Mouse (Mus musculus): ENCODE measurements around the gene Zfp853. TPM values are rescaled to one million over a fixed set of nuclear protein-coding genes. Genes with fewer than 3 reads are reported as not detected.

Zfp853 gene
- polyA plus RNA-seq, 1 experiment from 2014 or later = 0.05 TPM

DNA sequence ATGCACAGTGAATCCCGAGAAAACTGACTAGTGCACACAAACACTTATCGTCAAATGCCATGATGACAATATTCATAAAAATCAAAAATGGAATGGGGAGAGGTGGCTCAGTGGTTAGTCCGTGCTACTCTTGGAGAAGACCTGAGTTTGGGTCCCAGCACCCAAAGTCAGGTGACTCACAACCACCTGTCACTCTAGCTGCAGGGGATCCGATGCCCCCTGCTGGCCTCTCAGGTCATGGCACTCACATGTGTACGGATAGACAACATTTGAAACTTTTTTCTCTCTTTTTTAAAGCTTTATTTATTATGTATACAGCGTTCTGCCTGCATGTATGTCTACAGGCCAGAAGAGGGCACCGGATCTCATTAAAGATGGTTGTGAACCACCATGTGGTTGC is 5.0 kb upstream of the Zfp853 start:
- Histone ChIP-seq H3K27me3 (ENCODE audit: control insufficient read depth, insufficient read depth, low read depth, low read length) (peaks cover 13% of the 10 kb centered on the region), H3K27ac (ENCODE audit: low read length) (no peak overlapping the region), H3K9ac (ENCODE audit: low read length) (no peak overlapping the region), H3K4me2 (ENCODE audit: low read depth, low read length) (no peak overlapping the region), H3K4me3 (ENCODE audit: low read length) (no peak overlapping the region), H3K9me3 (ENCODE audit: control insufficient read depth, low read length) (no peaks in the 10 kb centered on the region), H3K36me3 (ENCODE audit: control insufficient read depth, insufficient read depth, low read length) (peaks cover 25% of the 10 kb centered on the region), H3K4me1 (replicated peaks; ENCODE audit: control insufficient read depth, insufficient read depth, low read length) (peaks cover 17% of the 10 kb centered on the region)
- WGBS = 76% methylated on average over 7 of the region's 7 CpGs
- no peak for ATAC-seq (ENCODE audit: low read depth)

DNA sequence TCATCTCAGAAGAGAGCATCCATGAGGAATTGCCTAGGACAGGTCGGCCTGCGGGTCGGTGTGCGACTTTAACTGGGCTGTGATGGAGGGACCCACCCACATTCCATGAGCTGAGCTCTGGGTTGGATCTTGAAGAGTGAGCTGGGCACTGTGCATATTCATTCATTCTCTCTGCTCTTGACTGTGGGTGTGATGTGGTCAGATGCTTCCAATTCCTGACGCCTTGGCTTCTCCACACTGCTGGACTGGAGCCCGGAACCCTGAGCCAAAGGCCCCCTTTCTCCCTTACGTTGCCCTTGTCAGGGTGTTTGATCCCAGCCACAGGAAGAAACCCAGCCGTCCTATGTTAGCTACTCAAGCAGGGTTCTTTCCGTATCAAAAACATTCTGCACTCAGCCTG is 4.6 kb upstream of the Zfp853 start:
- no peak overlapping the region for H3K4me2 ChIP-seq (ENCODE audit: low read depth, low read length)
- H3K9me3 ChIP-seq (ENCODE audit: control insufficient read depth, low read length) = no peaks in the 10 kb centered on the region
- H3K36me3 ChIP-seq (ENCODE audit: control insufficient read depth, insufficient read depth, low read length) = peaks cover 23% of the 10 kb centered on the region
- no peak overlapping the region for H3K4me3 ChIP-seq (ENCODE audit: low read length)
- peak; percentile 77 for ATAC-seq (ENCODE audit: low read depth)
- H3K27ac ChIP-seq (ENCODE audit: low read length) = no peak overlapping the region
- peaks cover 17% of the 10 kb centered on the region for H3K27me3 ChIP-seq (ENCODE audit: control insufficient read depth, insufficient read depth, low read depth, low read length)
- 64% methylated on average over 9 of the region's 9 CpGs for WGBS
- H3K9ac ChIP-seq (ENCODE audit: low read length) = no peak overlapping the region
- peaks cover 21% of the 10 kb centered on the region for H3K4me1 ChIP-seq (replicated peaks; ENCODE audit: control insufficient read depth, insufficient read depth, low read length)

DNA sequence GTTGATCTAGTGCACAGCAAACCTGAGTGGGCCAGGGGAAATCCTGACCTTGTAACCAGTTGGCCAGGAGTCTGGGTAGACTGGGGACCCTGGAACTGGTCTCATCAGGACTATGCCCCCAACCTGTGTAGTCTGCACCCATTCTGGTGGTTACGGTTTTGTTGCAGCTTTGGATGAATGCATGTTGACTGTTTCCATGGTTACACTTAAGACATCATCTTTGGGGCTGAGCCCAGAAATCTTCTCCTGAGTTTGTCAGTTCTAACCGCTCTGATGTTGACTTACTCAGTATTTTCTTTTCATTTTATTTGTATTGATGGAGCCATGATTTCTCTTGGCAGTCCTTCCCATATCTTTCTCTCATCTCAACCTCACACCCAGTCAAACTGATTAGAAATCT is 1.9 kb upstream of the Zfp853 start:
- no peak for ATAC-seq (ENCODE audit: low read depth)
- no peak overlapping the region for H3K27ac ChIP-seq (ENCODE audit: low read length)
- H3K4me3 ChIP-seq (ENCODE audit: low read length) = no peak overlapping the region
- H3K27me3 ChIP-seq (ENCODE audit: control insufficient read depth, insufficient read depth, low read depth, low read length) = peaks cover 37% of the 10 kb centered on the region
- H3K4me1 ChIP-seq (replicated peaks; ENCODE audit: control insufficient read depth, insufficient read depth, low read length) = peaks cover 23% of the 10 kb centered on the region
- H3K4me2 ChIP-seq (ENCODE audit: low read depth, low read length) = no peak overlapping the region
- H3K9me3 ChIP-seq (ENCODE audit: control insufficient read depth, low read length) = no peaks in the 10 kb centered on the region
- 81% methylated on average over 2 of the region's 2 CpGs for WGBS
- H3K36me3 ChIP-seq (ENCODE audit: control insufficient read depth, insufficient read depth, low read length) = peaks cover 10% of the 10 kb centered on the region
- no peak overlapping the region for H3K9ac ChIP-seq (ENCODE audit: low read length)

DNA sequence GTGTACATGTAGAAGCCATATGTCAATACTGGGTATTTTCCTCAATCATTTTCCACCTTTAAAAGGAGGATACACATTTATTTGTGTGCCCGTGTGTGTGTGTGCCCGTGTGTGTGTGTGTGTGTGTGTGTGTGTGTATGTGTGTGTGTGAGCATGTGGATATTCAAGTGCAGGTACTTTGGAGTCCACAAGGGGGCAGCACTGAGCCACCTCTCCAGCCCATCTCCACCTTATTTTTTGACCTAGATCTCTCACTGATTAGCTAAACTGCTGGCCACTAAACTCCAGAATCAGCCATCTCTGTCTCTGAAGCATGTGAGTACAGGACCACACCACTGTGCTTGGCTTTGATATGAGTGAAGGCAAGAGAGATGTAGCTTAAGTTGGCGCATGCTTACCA is 1.4 kb upstream of the Zfp853 start:
- Histone ChIP-seq H3K4me2 (ENCODE audit: low read depth, low read length) (no peak overlapping the region), H3K4me3 (ENCODE audit: low read length) (no peak overlapping the region), H3K4me1 (replicated peaks; ENCODE audit: control insufficient read depth, insufficient read depth, low read length) (peaks cover 23% of the 10 kb centered on the region), H3K9me3 (ENCODE audit: control insufficient read depth, low read length) (no peaks in the 10 kb centered on the region), H3K27ac (ENCODE audit: low read length) (no peak overlapping the region), H3K27me3 (ENCODE audit: control insufficient read depth, insufficient read depth, low read depth, low read length) (peaks cover 40% of the 10 kb centered on the region), H3K36me3 (ENCODE audit: control insufficient read depth, insufficient read depth, low read length) (peaks cover 5% of the 10 kb centered on the region), H3K9ac (ENCODE audit: low read length) (no peak overlapping the region)
- ATAC-seq (ENCODE audit: low read depth) = no peak
- WGBS = 87% methylated on average over 3 of the region's 3 CpGs

DNA sequence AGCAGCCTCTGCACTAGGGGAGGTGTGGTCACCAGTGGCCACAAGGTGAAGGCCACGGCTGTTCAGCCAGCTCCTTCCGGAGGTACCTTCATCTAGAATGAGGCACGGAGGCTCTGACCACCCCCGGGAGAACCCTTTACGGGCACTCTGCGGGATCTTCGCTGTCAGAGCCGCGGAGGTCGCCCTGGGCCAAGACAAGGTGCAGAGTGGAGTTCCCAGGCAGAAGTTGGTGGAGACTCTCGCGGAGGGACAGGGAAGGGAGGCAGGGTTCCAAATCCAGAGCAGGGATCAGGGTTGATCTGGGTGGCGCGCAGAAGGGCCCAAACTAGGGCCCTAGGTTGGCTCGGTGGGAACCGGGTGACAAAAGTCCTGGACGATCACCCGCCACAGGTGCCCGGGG is 544 bp downstream of the Zfp853 start:
- Histone ChIP-seq H3K4me1 (replicated peaks; ENCODE audit: control insufficient read depth, insufficient read depth, low read length) (peaks cover 21% of the 10 kb centered on the region), H3K4me3 (ENCODE audit: low read length) (peak overlapping the region; percentile 56), H3K27ac (ENCODE audit: low read length) (no peak overlapping the region), H3K36me3 (ENCODE audit: control insufficient read depth, insufficient read depth, low read length) (no peaks in the 10 kb centered on the region), H3K27me3 (ENCODE audit: control insufficient read depth, insufficient read depth, low read depth, low read length) (peaks cover 60% of the 10 kb centered on the region), H3K9ac (ENCODE audit: low read length) (peak overlapping the region; percentile 66), H3K9me3 (ENCODE audit: control insufficient read depth, low read length) (no peaks in the 10 kb centered on the region), H3K4me2 (ENCODE audit: low read depth, low read length) (peak overlapping the region; percentile 91)
- ATAC-seq (ENCODE audit: low read depth) = no peak
- under 1% methylated on average over 19 of the region's 19 CpGs for WGBS

DNA sequence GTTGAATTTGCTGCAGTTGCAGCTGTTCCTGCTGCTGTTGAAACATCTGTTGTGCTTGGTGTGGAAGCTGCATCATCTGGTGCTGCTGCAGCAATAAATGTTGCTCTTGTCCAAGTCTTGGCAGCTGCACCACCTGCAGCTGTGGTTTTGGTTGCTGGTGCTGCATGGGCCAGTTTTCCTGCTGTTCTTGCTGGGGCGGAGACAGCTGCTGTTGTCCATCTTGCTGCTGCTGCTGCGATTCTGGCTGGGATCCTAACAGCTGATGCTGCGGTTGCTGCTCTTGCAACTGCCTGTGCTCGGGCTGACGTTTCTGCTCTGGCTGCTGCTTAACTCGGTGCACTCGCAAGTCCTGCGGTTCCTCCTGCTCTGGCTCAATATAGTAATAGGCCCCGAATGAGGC is 4.1 kb downstream of the Zfp853 start:
- Histone ChIP-seq H3K9me3 (ENCODE audit: control insufficient read depth, low read length) (no peaks in the 10 kb centered on the region), H3K4me3 (ENCODE audit: low read length) (no peak overlapping the region), H3K27ac (ENCODE audit: low read length) (no peak overlapping the region), H3K27me3 (ENCODE audit: control insufficient read depth, insufficient read depth, low read depth, low read length) (peaks cover 73% of the 10 kb centered on the region), H3K4me2 (ENCODE audit: low read depth, low read length) (no peak overlapping the region), H3K36me3 (ENCODE audit: control insufficient read depth, insufficient read depth, low read length) (no peaks in the 10 kb centered on the region), H3K9ac (ENCODE audit: low read length) (no peak overlapping the region), H3K4me1 (replicated peaks; ENCODE audit: control insufficient read depth, insufficient read depth, low read length) (peaks cover 13% of the 10 kb centered on the region)
- 64% methylated on average over 9 of the region's 9 CpGs for WGBS
- no peak for ATAC-seq (ENCODE audit: low read depth)

DNA sequence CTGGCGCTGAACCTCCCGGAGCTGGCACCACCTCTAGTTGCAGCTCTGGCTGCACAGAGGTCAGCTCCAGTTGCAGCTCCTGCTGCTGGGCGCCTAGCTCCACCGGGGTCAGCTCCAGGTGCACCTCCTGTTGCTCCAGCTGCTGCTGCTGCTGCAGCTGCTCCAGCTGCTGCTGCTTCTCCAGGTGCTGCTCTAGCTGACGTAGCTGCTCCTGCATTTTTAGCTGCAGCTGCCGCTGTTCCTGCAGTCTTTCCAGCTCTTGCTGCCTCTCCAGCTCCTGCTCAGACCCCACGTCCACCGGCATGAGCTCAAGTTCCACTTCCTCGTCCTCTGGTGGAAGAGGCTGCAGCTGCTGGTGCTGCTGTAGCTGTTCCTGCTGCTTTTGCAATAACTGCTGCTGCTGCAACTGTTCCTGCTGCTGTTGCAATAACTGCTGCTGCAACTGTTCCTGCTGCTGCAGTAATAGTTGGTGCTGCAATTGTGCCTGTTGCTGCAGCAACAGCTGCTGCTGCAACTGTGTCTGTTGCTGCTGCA is 5.0 kb downstream of the Zfp853 start:
- Histone ChIP-seq H3K4me2 (ENCODE audit: low read depth, low read length) (peak overlapping the region; percentile 51; the same call in 1 of the 2 replicates), H3K9ac (ENCODE audit: low read length) (peak overlapping the region; percentile 7; the same call in 1 of the 2 replicates), H3K4me3 (ENCODE audit: low read length) (peak overlapping the region; percentile 36), H3K27ac (ENCODE audit: low read length) (no peak overlapping the region), H3K9me3 (ENCODE audit: control insufficient read depth, low read length) (no peaks in the 10 kb centered on the region), H3K4me1 (replicated peaks; ENCODE audit: control insufficient read depth, insufficient read depth, low read length) (peaks cover 12% of the 10 kb centered on the region), H3K36me3 (ENCODE audit: control insufficient read depth, insufficient read depth, low read length) (no peaks in the 10 kb centered on the region), H3K27me3 (ENCODE audit: control insufficient read depth, insufficient read depth, low read depth, low read length) (peaks cover 65% of the 10 kb centered on the region)
- ATAC-seq (ENCODE audit: low read depth) = no peak
- WGBS = 6% methylated on average over 9 of the region's 9 CpGs

DNA sequence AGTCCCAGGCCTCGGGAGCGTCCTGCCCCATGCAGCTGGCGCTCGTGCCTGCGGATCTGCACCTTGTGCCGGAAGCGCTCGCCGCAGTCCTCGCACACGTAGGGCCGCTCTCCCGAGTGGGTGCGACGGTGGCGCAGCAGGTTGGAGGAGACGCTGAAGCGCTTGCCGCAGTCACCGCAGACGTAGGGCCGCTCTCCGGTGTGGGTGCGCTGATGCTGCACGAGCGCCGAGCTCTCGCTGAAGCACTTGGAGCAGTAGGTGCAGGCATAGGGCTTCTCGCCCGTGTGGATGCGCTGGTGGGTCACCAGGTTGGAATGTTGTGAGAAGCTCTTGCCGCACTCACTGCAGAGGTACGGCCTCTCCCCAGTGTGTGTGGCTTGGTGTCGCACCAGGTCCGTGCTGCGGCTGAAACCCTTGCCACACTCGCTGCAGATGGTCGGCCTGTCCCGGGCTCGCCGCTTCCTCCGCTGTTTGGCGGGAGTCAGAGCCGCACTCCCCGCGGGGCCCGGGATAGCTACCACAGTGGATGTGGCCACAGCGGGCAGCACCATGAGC is 5.6 kb downstream of the Zfp853 start:
- peak overlapping the region; percentile 51 for H3K4me2 ChIP-seq (ENCODE audit: low read depth, low read length)
- WGBS = 2% methylated on average over 48 of the region's 48 CpGs
- H3K36me3 ChIP-seq (ENCODE audit: control insufficient read depth, insufficient read depth, low read length) = no peaks in the 10 kb centered on the region
- no peaks in the 10 kb centered on the region for H3K9me3 ChIP-seq (ENCODE audit: control insufficient read depth, low read length)
- H3K9ac ChIP-seq (ENCODE audit: low read length) = peak overlapping the region; percentile 7; the same call in 1 of the 2 replicates
- peak overlapping the region; percentile 36 for H3K4me3 ChIP-seq (ENCODE audit: low read length)
- peaks cover 59% of the 10 kb centered on the region for H3K27me3 ChIP-seq (ENCODE audit: control insufficient read depth, insufficient read depth, low read depth, low read length)
- H3K4me1 ChIP-seq (replicated peaks; ENCODE audit: control insufficient read depth, insufficient read depth, low read length) = peaks cover 6% of the 10 kb centered on the region; the same call in 1 of the 2 replicates
- peak; percentile 34 for ATAC-seq (ENCODE audit: low read depth)
- no peak overlapping the region for H3K27ac ChIP-seq (ENCODE audit: low read length)

DNA sequence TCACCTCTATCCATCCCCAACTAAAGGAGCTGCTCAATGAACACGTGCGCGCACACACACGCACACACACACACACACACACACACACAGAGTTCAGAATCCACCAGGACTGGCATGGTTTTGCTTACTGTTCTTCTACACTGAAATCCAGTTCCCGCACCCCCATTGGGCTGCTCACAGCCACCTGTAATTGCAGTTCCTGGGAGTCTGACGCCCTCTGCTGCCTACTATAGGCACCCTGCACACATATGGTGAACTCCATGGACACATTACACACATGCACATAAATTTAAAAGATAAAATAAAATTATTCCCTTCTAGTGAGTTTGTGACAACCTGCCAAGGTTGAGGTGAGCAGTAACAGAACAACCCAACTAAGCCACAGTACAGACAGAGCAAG is 8.7 kb downstream of the Zfp853 start:
- Histone ChIP-seq H3K9me3 (ENCODE audit: control insufficient read depth, low read length) (no peaks in the 10 kb centered on the region), H3K9ac (ENCODE audit: low read length) (no peak overlapping the region), H3K27me3 (ENCODE audit: control insufficient read depth, insufficient read depth, low read depth, low read length) (peaks cover 53% of the 10 kb centered on the region), H3K27ac (ENCODE audit: low read length) (no peak overlapping the region), H3K4me1 (replicated peaks; ENCODE audit: control insufficient read depth, insufficient read depth, low read length) (peaks cover 5% of the 10 kb centered on the region; the same call in 1 of the 2 replicates), H3K4me3 (ENCODE audit: low read length) (no peak overlapping the region), H3K36me3 (ENCODE audit: control insufficient read depth, insufficient read depth, low read length) (no peaks in the 10 kb centered on the region), H3K4me2 (ENCODE audit: low read depth, low read length) (no peak overlapping the region)
- no peak for ATAC-seq (ENCODE audit: low read depth)
- 32% methylated on average over 6 of the region's 6 CpGs for WGBS
